Mouse (Mus musculus) erythroblast, embryonic 14.5 days (primary cell): ENCODE data around the gene Cd200r3.

ENCODE experiments used
- GATA1 ChIP-seq: IDR thresholded peaks from 2 replicates; pipeline ENCODE4 v1.6.1; 2012; ENCODE audit warnings: low read length, inconsistent platforms, mixed read lengths
- TAL1 ChIP-seq: IDR thresholded peaks from 3 replicates; pipeline ENCODE4 v1.6.1; 2012; ENCODE audit warnings: low read length, inconsistent platforms, mixed read lengths

DNA sequence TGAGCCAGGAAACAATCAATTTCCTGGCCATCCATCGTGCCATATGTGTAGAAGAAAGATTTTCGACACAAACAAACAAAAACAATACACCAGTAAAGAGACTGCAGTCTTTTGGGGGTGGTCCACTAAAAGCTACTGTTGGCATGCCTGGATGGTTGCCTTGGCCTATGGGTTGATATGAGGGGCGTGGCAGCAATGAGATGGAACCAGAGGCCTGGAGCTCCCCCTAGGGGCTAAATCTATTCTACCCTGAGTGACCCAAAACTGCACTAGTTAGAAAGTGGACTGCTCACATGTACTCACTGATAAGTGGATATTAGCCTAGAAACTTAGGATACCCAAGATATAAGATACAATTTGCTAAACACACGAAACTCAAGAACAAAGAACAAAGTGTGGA lies 80.4 kb downstream of the Cd200r3 start:
- no peak for TF ChIP-seq GATA1
- no peak for TF ChIP-seq TAL1
